Mouse (Mus musculus): ENCODE results near the gene Hist1h2bf.

Gene Hist1h2bf

DNA sequence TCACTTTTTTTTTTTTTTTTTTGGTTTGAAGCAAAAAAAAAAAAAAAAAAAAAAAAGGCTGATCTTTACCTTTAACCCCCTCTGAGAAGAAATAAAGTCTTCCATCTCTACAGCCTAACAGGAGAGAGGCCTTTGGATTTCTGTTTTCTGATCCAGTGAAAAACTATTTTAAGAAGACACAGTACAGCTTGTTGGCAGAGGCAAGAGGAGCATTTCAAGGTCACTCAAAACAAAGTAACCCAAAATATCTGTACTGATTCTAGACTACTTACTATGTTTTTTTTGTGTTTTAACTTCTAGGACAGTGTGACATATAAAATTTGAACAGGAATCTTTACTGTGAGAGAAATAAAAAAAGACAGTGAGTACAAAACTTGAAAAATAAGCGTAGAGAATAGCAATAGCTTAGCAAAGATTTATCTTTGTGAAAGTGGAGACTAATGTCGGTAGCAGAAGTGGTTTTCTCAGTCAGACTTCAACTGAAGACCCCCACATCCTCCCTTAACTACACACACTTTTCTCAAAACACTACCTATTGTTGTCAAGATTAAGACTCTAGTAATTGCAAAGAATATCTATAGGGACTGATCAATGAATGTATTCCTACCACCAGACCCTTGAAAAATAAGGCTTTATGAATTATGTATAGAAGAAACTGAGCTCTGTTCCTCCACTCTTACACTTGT is 44.4 kb downstream of the Hist1h2bf start:
- DNase-seq (ENCODE audit: low spot score) = peak; percentile 2

DNA sequence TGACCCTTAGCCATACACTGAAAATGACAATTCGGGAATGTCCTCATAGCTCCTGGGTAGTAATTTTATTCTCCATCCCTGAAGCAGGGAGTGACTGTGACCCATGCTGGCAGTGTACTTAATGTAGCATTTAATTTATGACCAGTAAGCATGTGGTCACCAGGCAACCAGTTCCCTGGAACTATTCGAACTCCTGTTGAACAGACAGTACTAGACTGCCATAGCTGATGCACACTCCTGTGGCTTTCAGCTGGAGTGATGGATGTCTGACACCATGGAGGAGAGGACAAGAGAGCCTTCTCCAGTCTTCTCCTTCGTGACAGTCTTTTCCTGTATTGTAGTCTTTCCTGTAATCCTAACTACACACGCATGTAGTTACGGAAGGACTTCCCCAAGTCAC is 45.0 kb downstream of the Hist1h2bf start:
- peak; percentile 46 for DNase-seq (ENCODE audit: low spot score)

GRCm38 (mm10) chr13:23526312-23526711 is 47.7 kb downstream of the Hist1h2bf start:
- peak; percentile 95 for DNase-seq (ENCODE audit: low spot score)

DNA sequence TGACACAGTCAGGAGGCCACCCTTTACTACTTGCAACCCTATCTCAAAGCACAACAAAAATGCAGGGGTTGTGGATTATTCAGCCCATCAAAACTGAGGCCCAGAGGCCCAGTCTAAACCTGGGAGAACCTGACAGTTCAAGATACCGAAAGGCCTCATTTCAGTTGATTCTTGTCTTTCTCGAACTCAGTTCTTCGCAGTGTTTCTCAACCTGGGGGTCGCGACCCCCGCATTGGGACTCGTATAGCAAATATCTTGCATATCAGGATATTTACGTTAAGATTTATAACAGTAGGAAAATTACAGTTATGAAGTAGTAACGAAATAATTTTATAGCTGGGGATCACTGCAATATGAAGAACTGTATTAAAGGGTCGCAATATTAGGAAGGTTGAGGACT is 48.1 kb downstream of the Hist1h2bf start:
- DNase-seq (ENCODE audit: low spot score) = peak; percentile 69

DNA sequence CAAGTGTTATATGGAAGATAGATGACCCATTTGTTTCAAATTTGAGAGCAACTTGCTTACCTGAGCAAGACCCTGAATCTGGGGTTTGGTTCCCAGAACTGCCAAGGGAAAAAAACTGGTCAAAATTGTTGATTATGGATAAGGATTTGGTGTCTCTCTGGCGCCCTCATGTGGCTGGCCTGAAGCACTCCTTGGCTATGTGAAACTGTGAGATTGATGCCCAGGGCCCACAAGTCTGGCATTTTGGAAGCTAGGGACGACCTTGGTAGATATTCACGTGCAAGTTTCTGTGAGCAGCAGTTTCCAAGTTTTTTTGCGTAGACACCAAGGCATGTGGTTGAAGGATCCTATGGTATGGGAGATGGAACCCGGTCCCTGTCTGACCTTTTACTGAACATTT is 49.3 kb downstream of the Hist1h2bf start:
- peak; percentile 91 for DNase-seq (ENCODE audit: low spot score)

DNA sequence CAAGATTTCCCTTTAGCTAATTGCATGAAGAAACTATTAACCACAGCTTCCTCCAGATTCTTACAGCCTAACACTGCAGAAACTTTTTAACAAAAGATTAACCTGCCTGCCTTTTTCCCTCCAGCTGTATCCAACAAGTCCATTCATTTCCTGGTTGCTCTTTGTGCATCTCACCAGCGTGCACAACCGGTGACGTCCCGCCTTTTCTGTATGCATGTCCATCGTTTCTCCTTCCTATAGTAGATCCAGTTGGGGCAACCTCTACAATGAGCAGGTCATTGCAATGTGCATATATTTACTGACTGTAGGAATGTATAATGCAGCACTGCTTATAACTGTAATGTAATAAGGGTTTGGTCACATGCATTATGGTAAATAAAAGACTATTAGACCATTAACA is 50.0 kb downstream of the Hist1h2bf start:
- DNase-seq (ENCODE audit: low spot score) = peak; percentile 2
